Mouse (Mus musculus) ES-E14 (cell line): ENCODE data around the gene Tas2r135. TPM values are rescaled to one million over a fixed set of nuclear protein-coding genes. Genes with fewer than 3 reads are reported as not detected.

ENCODE experiments used
- DNase-seq: peaks from one replicate; pipeline ENCODE4 v3.0.0-alpha.2; 2013; ENCODE audit warnings: low read depth, low spot score
- H3K27ac ChIP-seq: 2 replicates; pipeline ENCODE4 v1.5.1; 2012; ENCODE audit warnings: low read depth, mild to moderate bottlenecking, low read length, moderate library complexity, mixed read lengths; ENCODE audit not compliant: poor library complexity, insufficient read depth, severe bottlenecking
- H3K36me3 ChIP-seq: 2 replicates; pipeline ENCODE4 v1.6.1; 2012; ENCODE audit warnings: mild to moderate bottlenecking, low read length, moderate library complexity, mixed read lengths; ENCODE audit not compliant: control insufficient read depth, poor library complexity, insufficient read depth, severe bottlenecking
- H3K4me1 ChIP-seq, 2 experiments: fragments of 150-350 bp in 1 of 2; sonication (generic) in 1 of 2; 2 replicates each; pipeline ENCODE4 v1.6.1; 2012; ENCODE audit warnings: low read length in 2 of 2, mild to moderate bottlenecking in 1 of 2, mixed read lengths in 1 of 2; ENCODE audit not compliant: control insufficient read depth in 2 of 2, insufficient read depth in 2 of 2, poor library complexity in 1 of 2
- H3K4me3 ChIP-seq, 2 experiments: fragments of 150-350 bp in 1 of 2; sonication (generic) in 1 of 2; 2 replicates each; pipeline ENCODE4 v1.5.1; 2012; ENCODE audit warnings: low read length in 2 of 2, low read depth in 1 of 2, mild to moderate bottlenecking in 1 of 2, mixed read lengths in 1 of 2; ENCODE audit not compliant: insufficient read depth in 1 of 2, poor library complexity in 1 of 2, severe bottlenecking in 1 of 2
- H3K9ac ChIP-seq: 2 replicates; pipeline ENCODE4 v1.6.1; 2012; ENCODE audit warnings: low read depth, mild to moderate bottlenecking, low read length, mixed read lengths; ENCODE audit not compliant: poor library complexity, insufficient read depth, severe bottlenecking
- H3K9me3 ChIP-seq: fragments of 150-350 bp; sonication (generic); 2 replicates; pipeline ENCODE4 v1.6.1; 2012; ENCODE audit warnings: low read depth, mild to moderate bottlenecking, low read length; ENCODE audit not compliant: control insufficient read depth, insufficient read depth
- CHD2 ChIP-seq: IDR thresholded peaks from 2 replicates; pipeline ENCODE4 v1.6.1; 2014; ENCODE audit warnings: mild to moderate bottlenecking, low read depth, low read length, inconsistent platforms
- HCFC1 ChIP-seq: IDR thresholded peaks from 2 replicates; pipeline ENCODE4 v1.6.1; 2012; ENCODE audit warnings: low read length, inconsistent platforms, borderline replicate concordance; ENCODE audit not compliant: insufficient read depth
- MAFK ChIP-seq: IDR thresholded peaks from 2 replicates; pipeline ENCODE4 v1.6.1; 2014; ENCODE audit warnings: mild to moderate bottlenecking, low read depth, low read length, inconsistent platforms; ENCODE audit not compliant: insufficient read depth
- ZC3H11A ChIP-seq: IDR thresholded peaks from 2 replicates; pipeline ENCODE4 v1.6.1; 2012; ENCODE audit warnings: low read depth, mild to moderate bottlenecking, inconsistent platforms, low read length, borderline replicate concordance
- ZNF384 ChIP-seq: IDR thresholded peaks from 2 replicates; pipeline ENCODE4 v1.6.1; 2012; ENCODE audit warnings: low read depth, low read length, inconsistent platforms
- in situ Hi-C, 2 experiments: fragments of 600-800 bp; cut with MboI; formaldehyde crosslinking; loops; one replicate each; pipeline ENCODE4 v1.15.1; 2025; ENCODE audit warnings: low sequenced_read_pairs in 2 of 2, inconsistent platforms in 1 of 2; ENCODE audit not compliant: unreplicated experiment in 2 of 2
- total RNA-seq: library from RNA; depleted of rRNA; stranded (reverse); fragments of 300-350 nt; gene quantifications from 2 replicates; pipeline ENCODE4 v1.2.3, GENCODE M21; 2012

The Tas2r135 gene
- total RNA-seq, 1 experiment = not detected

- H3K4me3 ChIP-seq = no peak overlapping the region
- in situ Hi-C loops = no loop called here
- H3K4me1 ChIP-seq = no peaks in the 10 kb centered on the region
- H3K27ac ChIP-seq = no peak overlapping the region
- H3K36me3 ChIP-seq = no peaks in the 10 kb centered on the region
- no peaks in the 10 kb centered on the region for H3K9me3 ChIP-seq
- no peak for DNase-seq
- TF ChIP-seq ZC3H11A (no peak), HCFC1 (no peak), CHD2 (no peak), ZNF384 (no peak), MAFK (no peak)
- H3K9ac ChIP-seq = no peak overlapping the region
Observed at GRCm38 (mm10) chr6:42433554-42433953, 28.3 kb downstream of the Tas2r135 start.

GRCm38 (mm10) chr6:42434446-42434845, 29.2 kb downstream of the Tas2r135 start, which contains the start of gene Tas2r126:
TSS of gene Tas2r126 (plus strand) at chr6:42434535.
- Histone ChIP-seq H3K4me1 (no peaks in the 10 kb centered on the region), H3K9me3 (no peaks in the 10 kb centered on the region), H3K36me3 (no peaks in the 10 kb centered on the region), H3K9ac (no peak within 1 kb of the TSS), H3K27ac (no peak within 1 kb of the TSS), H3K4me3 (no peak within 1 kb of the TSS)
- in situ Hi-C loops = no loop called here
- DNase-seq = no peak
- TF ChIP-seq ZC3H11A = no peak
- no peak for TF ChIP-seq HCFC1
- TF ChIP-seq CHD2 = no peak
- no peak for TF ChIP-seq MAFK

GRCm38 (mm10) chr6:42435490-42435889, 30.3 kb downstream of the Tas2r135 start:
- DNase-seq = no peak
- TF ChIP-seq CHD2 (no peak), ZNF384 (no peak), HCFC1 (no peak), ZC3H11A (no peak), MAFK (no peak)
- H3K36me3 ChIP-seq = no peaks in the 10 kb centered on the region
- no peak overlapping the region for H3K27ac ChIP-seq
- no peak overlapping the region for H3K9ac ChIP-seq
- no peak overlapping the region for H3K4me3 ChIP-seq
- no peaks in the 10 kb centered on the region for H3K9me3 ChIP-seq
- no peaks in the 10 kb centered on the region for H3K4me1 ChIP-seq
- in situ Hi-C loops = no loop called here

GRCm38 (mm10) chr6:42441395-42441794, 36.2 kb downstream of the Tas2r135 start:
- Histone ChIP-seq H3K4me1 (no peaks in the 10 kb centered on the region), H3K9ac (no peak overlapping the region), H3K4me3 (no peak overlapping the region), H3K9me3 (no peaks in the 10 kb centered on the region), H3K36me3 (no peaks in the 10 kb centered on the region), H3K27ac (no peak overlapping the region)
- in situ Hi-C loops = no loop called here
- no peak for TF ChIP-seq MAFK
- TF ChIP-seq ZC3H11A = no peak
- TF ChIP-seq ZNF384 = no peak
- TF ChIP-seq HCFC1 = no peak
- no peak for TF ChIP-seq CHD2
- DNase-seq = no peak

- no peak for TF ChIP-seq CHD2
- TF ChIP-seq HCFC1 = no peak
- TF ChIP-seq ZNF384 = no peak
- no peak for TF ChIP-seq MAFK
- no peak for TF ChIP-seq ZC3H11A
- DNase-seq = no peak
- Histone ChIP-seq H3K9ac (no peak overlapping the region), H3K36me3 (no peaks in the 10 kb centered on the region), H3K27ac (no peak overlapping the region), H3K4me1 (no peaks in the 10 kb centered on the region), H3K4me3 (no peak overlapping the region), H3K9me3 (no peaks in the 10 kb centered on the region)
- in situ Hi-C loops = no loop called here
Observed at GRCm38 (mm10) chr6:42444491-42444890, 39.3 kb downstream of the Tas2r135 start.
